Mouse (Mus musculus) c-Kit-positive CD71-positive TER-119-negative erythroid progenitor cells, embryonic 14.5 days (primary cell): Measurements from ENCODE around the gene Chd9.

Experiments
- DNase-seq: peaks from one replicate; pipeline ENCODE4 v3.0.0-alpha.2; 2013; ENCODE audit warnings: low read depth

Gene Chd9

DNA sequence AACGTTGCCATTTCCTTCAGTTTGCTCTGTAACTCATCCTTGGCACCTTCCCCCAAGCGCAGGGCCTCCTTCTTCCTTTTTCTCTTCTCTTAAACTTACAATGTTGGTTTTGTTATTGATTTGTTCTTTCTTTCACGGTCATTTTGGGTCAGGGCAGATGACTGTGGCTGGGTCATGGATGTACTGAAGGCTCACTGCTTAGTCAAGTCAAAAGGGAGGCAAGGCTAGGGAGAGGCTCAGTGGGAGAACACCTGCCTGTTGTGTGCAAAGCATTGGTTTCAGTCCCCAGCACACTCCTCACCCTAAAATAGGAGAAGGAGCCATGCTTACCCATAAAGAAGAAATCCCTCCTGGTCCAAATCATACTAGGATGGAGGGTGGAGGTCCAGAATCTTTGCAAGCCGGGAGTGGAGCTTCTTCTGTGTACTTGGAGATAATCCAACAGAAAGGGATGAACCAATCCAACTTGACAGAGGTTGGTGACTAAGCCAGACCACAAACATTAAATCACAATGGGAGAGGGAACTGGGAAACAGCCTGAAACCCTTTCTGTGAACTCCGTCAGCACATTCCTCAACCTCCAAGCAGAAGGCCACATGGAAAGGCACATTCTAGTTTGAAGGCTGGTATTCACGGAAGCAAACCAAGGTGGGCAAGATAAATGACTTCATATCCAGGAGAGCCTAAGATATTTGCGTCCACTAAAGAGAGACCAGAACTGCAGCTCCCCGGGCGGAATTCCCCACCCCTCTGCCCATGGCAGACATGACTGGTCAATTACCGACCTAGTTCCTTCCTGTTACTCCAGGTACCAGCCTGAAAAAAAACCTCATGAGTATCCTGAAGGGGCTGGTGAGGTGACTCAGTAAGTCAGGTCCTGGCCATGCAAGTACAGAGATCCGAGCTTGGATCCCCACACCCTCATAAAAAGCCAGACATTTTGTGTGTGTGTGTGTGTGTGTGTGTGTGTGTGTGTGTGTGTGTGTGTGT, 11.9 kb downstream of the Chd9 start:
- DNase-seq: no peak

DNA sequence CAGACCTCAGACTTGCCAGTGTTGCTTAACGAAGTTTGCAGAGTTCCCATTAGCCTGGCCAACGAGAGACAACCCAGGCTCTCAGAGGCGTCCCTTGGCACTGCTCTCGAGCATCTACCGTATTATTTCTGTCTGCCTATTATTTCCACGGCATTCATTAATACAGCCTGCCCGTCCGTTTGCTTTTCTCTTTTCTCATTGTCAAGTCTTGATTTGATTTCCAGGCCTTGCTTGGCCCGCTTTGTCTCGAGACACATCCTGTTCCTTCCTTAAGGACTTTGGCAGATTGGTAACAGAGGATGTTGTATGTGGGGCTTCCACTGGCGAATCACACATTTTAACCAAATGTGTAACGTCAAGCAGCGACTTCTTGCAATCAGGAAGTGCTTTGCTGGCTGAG, 13.2 kb downstream of the Chd9 start:
- DNase-seq: no peak

DNA sequence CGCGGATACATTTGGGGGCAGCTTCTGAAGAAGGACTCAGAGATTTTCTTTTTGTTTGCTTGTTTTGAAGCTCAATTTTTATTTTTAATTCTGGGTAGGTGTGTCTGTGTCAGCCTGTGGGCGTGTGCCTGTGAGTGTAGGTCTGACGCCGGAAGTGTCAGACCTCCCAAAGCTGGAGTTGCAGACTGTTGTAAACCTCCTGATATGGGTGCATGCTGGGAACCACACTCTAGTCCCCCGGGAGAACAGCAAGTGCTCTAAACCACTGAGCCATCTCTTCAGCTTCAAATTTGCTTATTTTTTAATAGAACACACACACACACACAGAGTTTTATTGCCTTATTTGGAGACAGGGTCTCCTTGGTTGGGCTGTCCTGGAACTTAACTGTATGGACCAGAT, 15.0 kb downstream of the Chd9 start:
- DNase-seq: no peak

DNA sequence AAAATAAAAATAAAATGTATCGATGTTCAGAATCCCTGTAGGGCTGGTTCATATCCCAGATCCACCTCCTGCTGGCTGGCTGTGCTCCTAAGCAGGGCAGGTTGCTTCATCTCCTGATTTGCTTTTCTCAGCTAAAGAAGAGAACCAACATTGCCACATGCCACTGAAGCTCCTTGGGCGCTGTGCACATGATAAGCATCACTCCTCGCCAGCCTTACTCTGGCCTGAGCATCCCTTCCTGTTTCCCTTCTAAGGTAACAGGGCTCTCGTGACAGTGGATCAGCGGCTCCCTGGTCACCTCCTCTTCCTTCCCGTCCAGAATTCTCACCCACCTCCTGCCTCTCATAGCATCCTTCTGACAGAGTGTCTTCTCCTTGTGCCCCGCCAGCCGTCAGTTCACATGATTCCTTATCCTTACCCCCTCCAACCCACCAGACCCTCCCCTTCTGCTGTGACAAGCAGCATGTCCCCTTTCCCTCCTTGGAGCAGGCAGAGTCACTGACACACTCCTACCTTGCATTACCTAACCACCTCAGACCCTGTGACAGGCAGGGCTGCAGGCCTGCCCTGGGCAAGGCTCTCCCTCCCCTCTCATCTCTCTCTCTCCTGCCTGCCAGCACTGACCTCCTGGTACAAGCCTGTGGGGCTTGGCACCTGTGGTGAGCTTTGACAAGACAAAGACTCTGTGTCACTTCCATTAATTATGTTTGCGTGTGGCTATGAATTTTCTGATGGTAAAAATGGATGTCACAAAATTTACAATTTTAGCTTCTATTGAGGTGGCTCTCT, 16.2 kb downstream of the Chd9 start:
- no peak for DNase-seq

DNA sequence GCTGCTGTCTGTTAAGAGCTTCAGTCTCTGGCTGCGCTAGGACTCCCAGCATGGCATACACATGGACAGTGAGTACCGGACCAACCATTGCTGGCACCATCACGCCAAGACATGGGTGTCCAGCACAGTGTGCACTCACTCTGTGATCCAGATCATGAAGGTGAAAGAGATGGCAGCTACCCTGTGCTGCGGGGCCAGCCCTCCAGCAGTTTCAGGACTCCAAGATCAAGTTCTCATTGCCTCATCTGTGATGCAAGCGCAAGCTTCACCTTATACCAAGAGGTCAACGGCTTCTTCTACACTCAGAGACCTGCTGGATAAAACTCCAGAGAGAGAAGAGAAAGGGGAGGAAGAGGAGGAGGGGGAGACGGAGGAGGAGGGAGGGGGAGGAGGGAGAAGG, 19.8 kb downstream of the Chd9 start:
- DNase-seq: no peak

DNA sequence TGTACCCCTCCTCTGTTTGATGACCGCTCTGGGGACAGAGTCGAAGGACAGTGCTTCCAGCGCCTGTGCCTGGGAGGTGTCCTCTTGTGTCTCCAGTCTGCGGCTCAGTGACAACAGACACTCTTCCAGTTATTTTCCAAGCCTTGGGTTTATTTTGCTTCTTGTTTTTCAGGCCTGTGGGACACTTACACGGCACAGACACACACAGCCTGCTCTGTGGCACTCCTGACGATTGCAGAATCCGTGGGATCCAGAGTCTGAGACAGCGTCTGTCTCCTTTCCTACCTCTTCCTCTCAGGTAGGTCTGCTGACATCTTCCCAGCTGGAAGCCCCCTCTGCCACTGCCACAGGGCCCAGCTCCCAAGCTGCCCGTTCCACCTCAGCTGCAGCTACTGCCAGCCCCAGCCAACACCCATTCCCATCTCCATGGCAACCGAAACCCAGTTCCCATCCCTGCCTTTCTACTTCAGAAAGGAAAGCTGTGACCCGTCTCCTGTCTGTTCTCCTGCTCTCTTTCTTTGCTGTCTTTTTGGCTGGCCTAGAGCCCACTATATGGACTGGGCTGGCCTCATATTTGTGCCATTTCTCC, 21.4 kb downstream of the Chd9 start:
- DNase-seq: no peak

DNA sequence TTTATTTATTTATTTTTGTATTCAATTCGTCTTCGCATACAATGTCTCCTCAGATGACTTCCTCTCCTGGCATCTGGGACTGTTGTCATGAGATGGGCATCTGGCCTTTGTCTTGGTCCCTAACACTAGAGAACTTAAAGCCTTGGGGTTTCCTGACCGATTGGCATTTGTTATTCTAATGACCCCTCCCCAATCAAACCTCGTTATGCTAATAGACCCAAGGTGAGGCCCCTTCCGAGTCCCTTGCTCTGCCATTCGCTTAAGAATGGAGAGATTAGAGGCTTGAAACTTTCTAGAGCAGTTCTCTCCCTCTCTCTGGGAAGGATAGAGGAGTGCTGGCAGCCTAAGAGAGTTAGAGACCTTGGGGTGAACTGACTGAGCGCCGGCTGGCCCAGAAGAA, 23.4 kb downstream of the Chd9 start:
- no peak for DNase-seq

DNA sequence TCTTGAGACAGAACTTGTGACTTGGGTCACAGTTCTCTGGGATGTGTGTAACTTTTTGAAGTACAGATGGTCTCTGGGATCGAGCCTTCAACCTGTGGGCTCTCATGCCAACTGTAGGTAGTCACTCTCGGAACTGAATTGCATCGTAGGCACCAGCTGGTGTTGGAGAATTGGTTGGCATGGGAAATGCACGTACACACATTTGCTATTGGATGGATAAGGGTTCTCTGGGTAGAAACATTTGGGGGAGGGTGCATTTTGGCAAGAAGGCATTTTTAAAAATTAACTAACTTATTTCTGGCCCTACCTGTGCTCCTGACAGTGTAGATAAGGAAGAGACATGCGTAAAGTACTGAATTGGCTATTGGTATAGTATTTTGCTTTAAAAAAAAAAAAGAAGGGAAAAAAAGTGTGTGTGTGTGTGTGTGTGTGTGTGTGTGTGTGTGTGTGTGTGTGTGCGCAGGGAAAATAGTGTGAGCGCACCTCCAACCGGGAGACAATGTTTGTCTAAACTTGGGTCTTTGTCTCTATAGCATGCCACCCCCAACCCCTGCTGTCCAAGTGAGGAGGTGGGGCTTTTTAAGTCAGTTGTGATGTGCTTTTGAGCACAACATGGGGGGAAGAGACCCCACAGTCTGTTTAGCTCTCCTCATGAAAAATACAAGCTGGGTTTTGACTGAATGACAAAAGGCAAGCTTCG, 26.0 kb downstream of the Chd9 start:
- no peak for DNase-seq

DNA sequence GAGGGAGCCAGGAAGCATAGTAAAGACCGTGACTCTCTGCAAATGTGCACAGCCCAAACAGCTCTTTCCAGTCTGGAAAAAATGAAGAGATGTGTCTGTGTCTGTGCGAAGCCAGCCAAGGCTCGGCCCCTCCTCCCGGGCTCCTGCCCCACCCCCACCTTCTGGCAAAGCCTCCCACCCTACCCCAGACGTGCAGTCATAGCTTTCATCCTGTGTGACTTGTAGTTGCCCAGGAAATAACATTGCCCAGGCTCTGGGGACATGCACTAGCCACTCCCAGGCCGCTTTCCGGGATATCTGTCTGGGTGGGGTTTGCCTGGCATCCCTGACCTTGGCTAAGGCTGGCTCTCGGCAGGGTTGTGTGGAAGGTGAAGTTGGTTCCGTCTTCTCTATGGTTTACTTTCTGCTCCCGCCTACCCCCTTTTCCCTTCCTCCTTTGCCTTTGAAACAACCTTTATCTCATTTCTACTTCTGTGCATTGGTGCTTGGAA, 26.6 kb downstream of the Chd9 start:
- no peak for DNase-seq

DNA sequence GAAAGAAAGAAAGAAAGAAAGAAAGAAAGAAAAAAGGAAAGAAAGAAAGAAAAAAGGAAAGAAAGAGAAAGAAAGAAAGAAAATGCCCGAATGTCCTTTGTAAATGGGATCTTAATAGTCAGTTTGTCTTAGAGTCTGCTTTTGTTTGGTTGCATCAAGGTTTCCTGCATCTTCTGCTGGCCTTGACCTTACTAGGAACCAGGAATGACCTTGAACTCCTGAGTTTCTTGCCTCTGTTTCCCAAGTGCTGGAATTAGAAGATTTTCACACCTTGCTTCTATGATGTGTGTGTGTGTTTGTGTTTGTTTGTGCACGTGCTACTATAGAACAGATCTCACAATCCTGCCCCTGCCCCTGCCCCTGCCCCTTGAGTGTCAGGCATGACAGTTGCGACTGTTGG, 28.0 kb downstream of the Chd9 start:
- DNase-seq: no peak

DNA sequence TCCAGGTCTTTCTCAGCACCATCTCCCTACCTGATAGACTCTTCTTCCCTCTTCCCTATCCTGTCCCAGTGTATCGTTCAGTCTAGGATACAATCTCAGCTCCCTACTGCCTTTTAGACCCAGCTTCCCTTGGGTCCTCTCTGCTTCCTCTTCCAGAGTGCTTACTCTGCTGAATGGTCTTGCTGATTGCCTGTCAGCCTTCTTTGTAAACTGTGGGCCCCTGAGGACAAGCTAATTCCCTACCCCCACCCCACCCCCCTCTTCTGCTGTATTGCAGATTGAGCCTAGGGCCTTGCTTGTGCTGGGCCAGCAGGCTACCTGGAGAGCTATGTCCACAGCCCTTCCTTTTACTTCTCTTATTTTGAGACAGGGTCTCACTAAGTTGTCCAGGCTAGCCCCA, 28.8 kb downstream of the Chd9 start:
- no peak for DNase-seq

DNA sequence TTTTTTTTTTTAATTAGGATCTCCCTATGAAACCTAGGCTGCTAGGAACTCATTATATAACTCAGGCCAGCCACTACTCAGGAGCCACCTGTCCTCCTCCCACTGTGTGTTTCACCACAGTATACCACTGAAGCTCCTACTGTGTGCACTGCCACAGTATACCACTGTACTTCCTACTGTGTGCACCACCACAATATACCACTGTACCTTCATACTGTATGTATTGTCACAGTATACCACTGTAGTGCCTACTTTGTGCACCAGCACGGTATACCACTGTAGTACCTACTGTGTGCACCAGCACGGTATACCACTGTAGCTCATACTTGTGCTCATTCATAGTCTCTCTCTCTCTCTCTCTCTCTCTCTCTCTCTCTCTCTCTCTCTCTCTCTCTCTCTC, 29.9 kb downstream of the Chd9 start:
- DNase-seq: no peak

DNA sequence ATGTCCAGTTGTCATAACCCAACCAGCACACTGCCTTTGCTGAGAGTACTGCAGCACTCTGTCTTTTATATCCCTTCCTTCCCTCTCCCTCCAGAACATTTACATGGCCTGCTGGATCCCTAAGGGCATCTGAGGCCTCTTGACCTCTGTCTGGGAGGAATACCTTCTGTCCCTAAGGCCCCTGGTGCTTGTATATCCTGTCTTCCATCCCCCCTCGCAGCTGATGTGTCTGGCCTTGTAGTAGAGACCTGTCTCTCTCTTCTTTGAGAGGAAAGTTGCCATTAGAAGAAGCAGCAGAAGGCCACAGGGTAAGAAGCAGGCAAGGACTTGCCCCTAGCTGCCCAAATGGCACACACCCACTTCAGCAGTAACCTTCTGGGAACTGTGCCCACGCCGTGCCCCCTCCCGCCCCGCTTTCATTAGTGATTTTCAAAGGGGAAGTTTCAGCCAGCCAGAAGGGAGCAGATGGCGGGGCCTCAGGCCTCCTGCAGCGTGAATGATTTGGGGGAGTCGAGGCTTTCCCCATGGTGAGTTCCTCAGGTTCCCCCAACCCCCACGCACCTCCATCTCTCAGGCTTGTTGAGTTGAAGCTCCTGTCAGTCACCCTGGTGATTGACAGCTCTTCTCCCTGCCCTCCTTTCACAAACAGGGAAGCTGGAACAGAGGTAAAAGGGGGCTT, 33.3 kb downstream of the Chd9 start:
- DNase-seq: no peak

DNA sequence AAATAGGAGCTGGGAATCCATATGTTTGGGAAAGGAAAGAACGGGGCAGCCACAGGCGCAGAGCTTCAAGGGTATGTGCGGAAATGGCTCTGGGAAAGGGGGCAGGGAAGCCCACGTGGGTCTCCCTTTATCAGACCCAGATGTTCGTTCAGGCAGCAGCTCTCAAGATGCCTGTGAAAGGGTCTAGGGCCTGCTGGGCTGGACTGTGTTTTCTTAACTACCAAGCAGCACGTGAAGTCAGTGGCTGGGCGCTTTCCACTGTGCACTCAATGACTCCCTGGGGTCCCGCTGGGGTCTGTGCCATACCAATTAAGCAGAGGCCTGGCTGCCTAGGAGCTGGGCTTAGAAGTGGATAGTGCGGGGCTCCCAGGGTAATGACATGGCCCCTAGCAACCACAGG, 33.9 kb downstream of the Chd9 start:
- DNase-seq: no peak

DNA sequence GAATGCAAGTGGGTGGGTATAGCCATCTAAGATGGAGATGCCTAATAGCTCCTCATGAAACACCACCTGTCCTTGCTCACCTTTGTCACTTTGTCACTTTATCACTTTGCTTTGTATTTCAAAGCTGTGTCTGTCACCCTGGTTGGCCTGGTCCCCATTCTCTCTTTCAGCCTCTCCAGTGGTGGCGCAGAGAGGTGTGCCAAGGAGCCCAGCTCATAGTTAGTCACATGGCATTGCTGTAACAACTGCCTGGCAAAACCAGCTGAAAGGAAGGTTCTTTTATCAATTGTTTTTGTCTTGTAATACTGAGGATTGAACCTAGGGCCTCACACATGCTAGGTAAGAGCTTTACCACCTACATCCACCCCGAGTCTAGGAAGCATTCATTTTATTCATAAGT, 38.9 kb downstream of the Chd9 start:
- no peak for DNase-seq

DNA sequence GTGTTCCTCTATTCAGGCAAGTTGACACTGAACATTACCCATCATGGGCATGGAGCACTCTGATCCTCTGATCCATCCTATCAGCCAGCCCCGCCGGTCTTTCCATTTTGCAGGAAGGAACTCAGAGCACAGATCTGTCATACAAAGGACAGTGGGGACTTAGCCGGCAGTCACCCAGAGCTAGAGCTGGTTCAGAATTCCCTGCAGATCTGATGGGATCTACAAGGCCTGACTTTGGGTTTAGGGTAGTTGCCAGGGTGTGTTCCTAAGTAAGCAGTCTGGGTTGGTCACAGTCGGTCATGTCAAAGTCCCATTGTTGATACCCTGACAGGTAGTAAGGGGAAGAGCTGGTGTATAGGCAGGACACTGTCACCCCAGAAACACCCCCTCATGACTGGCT, 39.8 kb downstream of the Chd9 start:
- no peak for DNase-seq

DNA sequence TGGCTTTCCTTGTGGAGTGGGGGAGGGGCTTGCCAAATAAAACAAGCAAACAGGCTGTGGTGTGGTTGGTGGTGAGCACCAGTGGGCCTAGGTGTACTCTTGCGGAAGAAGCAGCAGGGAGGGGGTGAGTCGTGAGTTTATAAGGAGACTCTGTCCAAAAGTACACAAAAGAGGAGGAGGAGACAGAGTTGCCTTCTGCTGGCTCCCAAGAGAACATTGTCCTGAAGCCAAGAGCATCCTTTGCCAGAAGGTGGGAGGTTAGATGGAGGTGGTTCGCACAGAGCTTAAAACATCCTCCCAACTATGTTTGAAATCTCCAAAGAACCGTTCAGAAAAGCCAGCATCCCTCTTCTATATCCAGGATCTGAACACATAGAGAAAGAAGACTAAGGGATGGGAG, 40.2 kb downstream of the Chd9 start:
- no peak for DNase-seq

DNA sequence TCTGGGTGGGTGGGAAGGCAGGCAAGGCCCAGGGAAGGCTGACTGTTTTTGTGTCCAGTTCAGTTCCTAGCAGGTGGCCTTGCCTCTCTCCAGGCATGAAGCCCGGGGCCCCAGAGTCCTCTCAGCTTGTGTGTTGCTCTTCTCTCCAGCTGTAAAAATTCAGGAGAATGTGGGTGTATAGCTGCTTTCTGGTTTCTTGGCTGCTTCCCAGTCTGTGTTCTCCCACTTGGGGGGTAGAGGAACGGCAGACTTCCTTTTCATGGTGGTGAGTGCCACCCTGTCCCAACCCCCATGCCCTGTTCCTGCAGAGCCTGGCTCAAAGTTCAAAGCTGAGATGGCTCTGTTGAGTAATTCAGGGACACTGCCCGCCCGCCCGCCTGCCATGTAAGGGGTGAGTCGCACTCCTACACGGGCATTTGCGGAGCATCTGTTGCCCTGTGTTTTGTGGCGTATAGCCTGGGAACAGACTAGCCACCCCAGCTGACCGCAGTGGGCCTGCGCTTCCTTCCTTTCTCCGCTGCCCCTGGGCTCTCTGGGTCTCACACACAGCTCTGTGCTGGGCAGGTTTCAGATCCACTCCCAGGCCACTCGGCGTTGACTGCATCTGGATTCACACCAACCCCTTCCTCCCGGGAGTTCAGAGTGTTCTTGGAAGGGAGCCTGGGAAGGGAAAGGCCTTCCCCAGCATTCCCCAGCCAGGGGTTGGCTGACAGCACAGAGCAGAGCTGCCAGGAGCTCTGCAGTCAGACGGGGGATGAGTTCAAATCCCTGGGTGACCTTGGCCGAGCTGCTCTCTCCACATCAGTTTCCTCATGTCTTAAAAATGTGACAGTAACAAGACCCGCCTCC, 41.1 kb downstream of the Chd9 start:
- no peak for DNase-seq

DNA sequence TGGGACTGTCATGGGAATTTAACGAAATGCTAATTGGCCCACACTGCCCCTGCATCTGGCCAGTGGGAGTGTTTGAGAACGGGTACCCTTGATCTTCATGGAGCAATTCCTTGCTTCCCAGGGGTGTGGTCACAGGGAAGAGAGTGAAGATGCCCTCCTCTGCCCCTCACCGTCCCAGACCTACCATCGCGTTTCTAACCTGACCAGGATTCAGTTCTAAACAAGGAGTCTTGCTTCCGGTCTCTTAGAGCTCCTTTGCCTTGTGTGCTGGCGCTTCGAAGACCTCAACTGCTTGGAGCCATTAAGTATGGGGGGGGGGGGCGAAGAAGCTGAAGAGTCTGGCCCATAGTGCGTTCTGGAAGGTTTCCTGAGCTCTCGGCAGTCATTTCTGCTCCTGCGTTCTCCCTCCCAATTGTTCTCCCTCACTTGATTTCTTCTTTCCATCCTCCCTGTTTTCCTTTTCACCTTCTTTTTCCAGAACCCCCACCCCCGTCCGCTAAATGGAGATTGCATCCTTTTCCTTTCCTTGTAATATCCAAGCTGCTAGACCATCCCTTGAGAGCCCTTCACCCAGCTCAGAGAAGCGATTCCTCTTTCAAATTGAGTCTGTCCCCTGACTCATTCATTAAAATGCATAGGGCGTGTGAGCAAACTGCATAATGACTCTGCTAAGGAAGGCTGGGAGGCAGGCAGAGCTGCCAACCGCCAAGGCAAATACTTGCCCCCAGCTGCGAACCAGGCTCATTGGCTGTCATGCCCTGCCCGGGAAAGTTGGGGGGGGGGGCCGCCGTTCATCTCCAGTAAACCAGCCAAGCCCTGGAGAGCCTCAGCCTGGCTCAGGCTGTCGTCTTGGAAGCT, 42.0 kb downstream of the Chd9 start:
- no peak for DNase-seq
